Mouse (Mus musculus): ENCODE results near the gene Ano6.

- TF ChIP-seq CTCF (IDR thresholded peaks at IDR 0.05; ENCODE audit: control insufficient read depth, insufficient read depth, low read length) (no peak), POLR2A (IDR thresholded peaks at IDR 0.05; ENCODE audit: borderline replicate concordance, control insufficient read depth, low read depth, low read length) (no peak)
Measured at GRCm38 (mm10) chr15:95931013-95931775, 140.6 kb downstream of the Ano6 start.

Measured in bone marrow, adult 2 months (tissue).